Mouse (Mus musculus): ENCODE measurements at regions not wholly inside any gene's neighbourhood (a gene's known extent, or its start where the extent isn't known, plus 50 kb on each side); places are given as distances from the start of the nearest gene placed in this dataset.

- Histone ChIP-seq H3K27ac (no peak overlapping the region), H3K9me3 (replicated peaks) (no peaks in the 10 kb centered on the region), H3K4me2 (no peak overlapping the region), H3K4me1 (no peaks in the 10 kb centered on the region), H3K27me3 (replicated peaks) (no peaks in the 10 kb centered on the region), H3K4me3 (no peak overlapping the region), H3K9ac (no peak overlapping the region), H3K36me3 (no peaks in the 10 kb centered on the region)
- no peak for ATAC-seq
- WGBS (ENCODE audit: insufficient replicate concordance) = 67% methylated on average over 8 of the region's 8 CpGs
These were observed 248.7 kb downstream of the Tgfb2 start for GRCm38 (mm10) chr1:186457098-186457497.

- no peak overlapping the region for H3K4me3 ChIP-seq
- no peaks in the 10 kb centered on the region for H3K27me3 ChIP-seq (replicated peaks)
- H3K36me3 ChIP-seq = no peaks in the 10 kb centered on the region
- H3K9ac ChIP-seq = no peak overlapping the region
- no peaks in the 10 kb centered on the region for H3K9me3 ChIP-seq (replicated peaks)
- no peak overlapping the region for H3K4me2 ChIP-seq
- no peak for ATAC-seq
- WGBS (ENCODE audit: insufficient replicate concordance) = 89% methylated on average over 3 of the region's 3 CpGs
- H3K27ac ChIP-seq = no peak overlapping the region
- H3K4me1 ChIP-seq = no peaks in the 10 kb centered on the region
These were observed 249.7 kb downstream of the Tgfb2 start for GRCm38 (mm10) chr1:186456131-186456530.

DNA sequence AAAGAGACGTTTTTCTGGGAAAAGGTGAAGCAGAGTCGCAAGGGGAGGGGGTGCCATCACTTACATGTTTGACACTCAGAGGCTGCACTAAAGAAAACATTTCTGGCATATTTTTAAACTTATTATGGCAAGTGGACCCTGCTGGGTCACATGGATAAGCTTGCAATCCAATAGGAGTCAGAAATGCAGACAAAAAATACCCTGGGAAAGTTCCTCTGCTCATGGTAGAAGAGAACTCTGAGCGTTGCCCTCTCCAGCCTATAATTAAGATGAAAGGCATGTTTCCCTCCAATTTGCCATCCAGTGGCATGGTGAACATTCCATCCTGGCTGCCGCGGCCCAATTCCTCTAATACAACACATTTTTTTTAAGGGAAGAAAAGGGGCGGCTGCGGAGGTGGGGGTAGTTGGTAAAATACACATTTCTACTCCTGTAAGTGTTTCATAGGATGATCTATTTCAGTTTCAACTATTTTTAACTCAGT lies 250.6 kb downstream of the Tgfb2 start:
- no peaks in the 10 kb centered on the region for H3K9me3 ChIP-seq (replicated peaks)
- H3K27me3 ChIP-seq (replicated peaks) = no peaks in the 10 kb centered on the region
- H3K4me1 ChIP-seq = no peaks in the 10 kb centered on the region
- H3K36me3 ChIP-seq = no peaks in the 10 kb centered on the region
- ATAC-seq = no peak
- no peak overlapping the region for H3K4me3 ChIP-seq
- no peak overlapping the region for H3K4me2 ChIP-seq
- 74% methylated on average over 7 of the region's 7 CpGs for WGBS (ENCODE audit: insufficient replicate concordance)
- no peak overlapping the region for H3K27ac ChIP-seq
- H3K9ac ChIP-seq = no peak overlapping the region

GRCm38 (mm10) chr1:186454393-186455085 lies 251.2 kb downstream of the Tgfb2 start:
- Histone ChIP-seq H3K4me2 (no peak overlapping the region), H3K36me3 (no peaks in the 10 kb centered on the region), H3K27ac (no peak overlapping the region), H3K9me3 (replicated peaks) (no peaks in the 10 kb centered on the region), H3K4me3 (no peak overlapping the region), H3K4me1 (no peaks in the 10 kb centered on the region), H3K9ac (no peak overlapping the region), H3K27me3 (replicated peaks) (no peaks in the 10 kb centered on the region)
- WGBS (ENCODE audit: insufficient replicate concordance) = 40% methylated on average over 4 of the region's 4 CpGs
- ATAC-seq = no peak

DNA sequence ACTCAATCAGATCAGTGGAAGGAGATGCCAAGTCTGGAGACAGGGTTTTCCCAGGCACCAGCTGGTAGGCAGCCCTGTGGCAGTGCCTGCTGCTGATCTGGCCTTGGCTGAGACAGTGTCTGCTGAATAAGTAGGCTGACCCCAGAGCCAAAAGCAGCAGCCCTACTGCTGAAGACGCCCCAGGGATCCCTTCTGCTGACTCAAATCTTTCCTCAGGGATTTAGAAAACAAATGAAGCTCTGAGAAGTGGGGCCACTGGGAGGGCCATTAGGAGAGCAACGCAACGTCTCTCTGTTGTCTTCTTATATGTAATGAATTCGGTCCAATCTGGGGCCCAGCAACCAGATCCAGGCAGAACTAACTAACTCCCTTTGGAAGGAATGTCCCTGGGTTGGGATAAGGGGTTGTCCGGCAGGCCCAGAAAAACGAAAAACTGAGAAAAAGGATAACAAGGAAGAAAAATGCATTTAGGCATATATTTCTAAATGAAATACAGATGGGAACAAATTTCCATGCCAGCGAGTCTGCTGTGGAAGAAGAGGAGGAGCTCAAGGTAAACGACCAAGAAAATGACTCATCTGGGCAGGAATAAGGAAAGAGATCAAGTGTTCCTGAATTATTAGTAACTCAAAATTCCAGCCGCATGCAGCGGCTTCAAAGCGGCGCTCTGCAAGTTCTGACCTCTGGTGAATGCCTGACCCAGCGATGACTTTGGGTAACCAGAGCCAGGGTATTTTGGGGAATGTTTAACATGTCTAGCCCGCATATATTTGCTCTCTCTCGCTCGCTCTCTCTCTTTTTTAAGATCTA lies 256.7 kb downstream of the Tgfb2 start:
- Histone ChIP-seq H3K27ac (no peak overlapping the region), H3K4me3 (no peak overlapping the region), H3K9me3 (replicated peaks) (no peaks in the 10 kb centered on the region), H3K4me1 (no peaks in the 10 kb centered on the region), H3K27me3 (replicated peaks) (no peaks in the 10 kb centered on the region), H3K9ac (no peak overlapping the region), H3K4me2 (no peak overlapping the region), H3K36me3 (no peaks in the 10 kb centered on the region)
- 58% methylated on average over 16 of the region's 16 CpGs for WGBS (ENCODE audit: insufficient replicate concordance)
- no peak for ATAC-seq

DNA sequence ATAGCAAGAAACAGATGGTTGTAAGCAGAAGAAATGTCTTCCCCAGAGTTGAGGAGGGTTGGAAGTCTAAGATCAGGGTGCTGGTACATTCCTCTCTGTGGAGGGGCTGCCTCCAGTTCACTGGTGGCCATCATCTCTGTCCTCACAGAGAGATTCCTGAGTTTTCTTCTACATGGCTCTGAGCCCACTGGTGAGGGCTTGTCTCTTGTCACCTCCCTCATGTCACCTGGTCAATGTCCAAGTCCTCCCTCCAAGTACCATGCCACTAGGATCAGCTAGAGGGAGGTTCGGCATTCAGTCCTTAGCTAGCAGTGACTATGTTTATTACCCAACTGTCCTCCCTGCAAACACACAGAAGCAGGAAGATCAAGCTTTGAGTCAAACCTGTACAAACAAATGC lies 258.3 kb downstream of the Tgfb2 start:
- no peaks in the 10 kb centered on the region for H3K27me3 ChIP-seq (replicated peaks)
- no peak overlapping the region for H3K4me3 ChIP-seq
- 66% methylated on average over 1 of the region's 1 CpGs for WGBS (ENCODE audit: insufficient replicate concordance)
- no peaks in the 10 kb centered on the region for H3K4me1 ChIP-seq
- H3K9me3 ChIP-seq (replicated peaks) = no peaks in the 10 kb centered on the region
- H3K4me2 ChIP-seq = no peak overlapping the region
- no peak overlapping the region for H3K27ac ChIP-seq
- H3K9ac ChIP-seq = no peak overlapping the region
- H3K36me3 ChIP-seq = no peaks in the 10 kb centered on the region
- ATAC-seq = no peak

GRCm38 (mm10) chr1:186444701-186445131 lies 261.1 kb downstream of the Tgfb2 start:
- Histone ChIP-seq H3K27me3 (replicated peaks) (no peaks in the 10 kb centered on the region), H3K4me2 (no peak overlapping the region), H3K27ac (no peak overlapping the region), H3K4me3 (no peak overlapping the region), H3K9me3 (replicated peaks) (no peaks in the 10 kb centered on the region), H3K36me3 (no peaks in the 10 kb centered on the region), H3K4me1 (no peaks in the 10 kb centered on the region), H3K9ac (no peak overlapping the region)
- no peak for ATAC-seq
- 42% methylated on average over 5 of the region's 5 CpGs for WGBS (ENCODE audit: insufficient replicate concordance)

- Histone ChIP-seq H3K4me2 (no peak overlapping the region), H3K4me3 (no peak overlapping the region), H3K4me1 (no peaks in the 10 kb centered on the region), H3K27ac (no peak overlapping the region), H3K27me3 (replicated peaks) (no peaks in the 10 kb centered on the region), H3K36me3 (no peaks in the 10 kb centered on the region), H3K9me3 (replicated peaks) (no peaks in the 10 kb centered on the region), H3K9ac (no peak overlapping the region)
- ATAC-seq = no peak
- WGBS (ENCODE audit: insufficient replicate concordance) = 37% methylated on average over 1 of the region's 1 CpGs
These were observed 263.6 kb downstream of the Tgfb2 start for GRCm38 (mm10) chr1:186442160-186442559.

DNA sequence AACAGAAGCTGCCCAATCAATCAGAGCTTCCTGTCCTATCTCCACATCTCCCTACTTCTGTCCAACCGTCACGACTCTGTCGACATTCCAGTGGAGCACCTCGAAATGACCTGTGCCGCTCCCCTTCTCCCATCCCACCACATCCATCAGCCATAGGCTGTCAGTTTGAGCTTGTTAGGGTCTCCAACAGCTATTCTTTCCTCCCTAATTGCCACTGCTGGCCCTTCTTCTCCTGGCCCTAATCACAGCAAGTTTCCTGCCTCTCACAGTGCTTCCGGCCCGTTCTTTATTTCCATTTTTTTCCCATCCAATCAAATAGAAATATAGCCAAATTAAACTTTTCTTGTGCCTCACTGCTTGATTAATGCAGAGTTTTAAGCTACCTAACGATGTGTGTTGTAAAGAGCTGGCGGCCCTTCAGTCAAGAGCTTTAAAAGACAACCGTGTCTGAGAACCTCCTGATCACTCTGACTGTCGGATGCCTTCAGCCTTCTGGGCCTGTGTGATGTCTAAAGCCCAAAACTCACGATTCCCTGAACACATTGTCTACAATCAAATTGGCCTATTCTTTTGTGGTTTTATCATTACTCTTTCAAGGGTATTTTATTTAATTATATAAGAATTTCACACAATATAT lies 270.3 kb downstream of the Tgfb2 start:
- H3K9ac ChIP-seq = no peak overlapping the region
- no peak overlapping the region for H3K4me3 ChIP-seq
- no peaks in the 10 kb centered on the region for H3K4me1 ChIP-seq
- no peak overlapping the region for H3K4me2 ChIP-seq
- ATAC-seq = no peak
- H3K9me3 ChIP-seq (replicated peaks) = no peaks in the 10 kb centered on the region
- no peaks in the 10 kb centered on the region for H3K36me3 ChIP-seq
- 43% methylated on average over 12 of the region's 12 CpGs for WGBS (ENCODE audit: insufficient replicate concordance)
- no peaks in the 10 kb centered on the region for H3K27me3 ChIP-seq (replicated peaks)
- no peak overlapping the region for H3K27ac ChIP-seq

- WGBS (ENCODE audit: insufficient replicate concordance) = 58% methylated on average over 9 of the region's 9 CpGs
- Histone ChIP-seq H3K27ac (no peak overlapping the region), H3K27me3 (replicated peaks) (no peaks in the 10 kb centered on the region), H3K9ac (no peak overlapping the region), H3K4me3 (no peak overlapping the region), H3K9me3 (replicated peaks) (no peaks in the 10 kb centered on the region), H3K4me1 (no peaks in the 10 kb centered on the region), H3K36me3 (no peaks in the 10 kb centered on the region), H3K4me2 (no peak overlapping the region)
- ATAC-seq = no peak
These were observed 271.0 kb downstream of the Tgfb2 start for GRCm38 (mm10) chr1:186434782-186435181.

DNA sequence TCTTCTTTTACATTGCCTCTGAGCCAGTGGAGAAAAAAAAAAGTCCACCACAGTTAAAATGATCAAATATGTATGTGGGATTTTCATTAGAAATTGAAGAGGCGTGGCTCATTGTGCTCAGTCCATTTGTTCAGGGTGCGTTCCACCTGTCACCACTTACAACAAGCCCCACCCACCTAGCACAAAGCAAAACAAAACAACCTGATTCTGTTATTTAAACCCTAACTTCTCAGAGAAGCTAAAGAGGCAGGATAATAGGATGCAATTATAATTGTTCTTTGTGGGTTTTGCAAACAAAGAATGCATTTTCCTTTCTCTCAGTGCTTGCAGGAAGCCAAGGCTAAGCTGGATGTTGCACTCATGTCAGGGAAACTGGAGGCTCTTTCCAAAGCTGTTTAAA lies 271.8 kb downstream of the Tgfb2 start:
- Histone ChIP-seq H3K27me3 (replicated peaks) (no peaks in the 10 kb centered on the region), H3K36me3 (no peaks in the 10 kb centered on the region), H3K9ac (no peak overlapping the region), H3K27ac (no peak overlapping the region), H3K4me1 (no peaks in the 10 kb centered on the region), H3K4me3 (no peak overlapping the region), H3K4me2 (no peak overlapping the region), H3K9me3 (replicated peaks) (no peaks in the 10 kb centered on the region)
- ATAC-seq = no peak
- WGBS (ENCODE audit: insufficient replicate concordance) = 82% methylated on average over 2 of the region's 2 CpGs

GRCm38 (mm10) chr1:186433169-186433665 lies 272.6 kb downstream of the Tgfb2 start:
- no peak for ATAC-seq
- Histone ChIP-seq H3K27me3 (replicated peaks) (no peaks in the 10 kb centered on the region), H3K36me3 (no peaks in the 10 kb centered on the region), H3K4me3 (no peak overlapping the region), H3K9ac (no peak overlapping the region), H3K4me1 (no peaks in the 10 kb centered on the region), H3K27ac (no peak overlapping the region), H3K9me3 (replicated peaks) (no peaks in the 10 kb centered on the region), H3K4me2 (no peak overlapping the region)
- WGBS (ENCODE audit: insufficient replicate concordance) = 75% methylated on average over 7 of the region's 7 CpGs

Data from liver, embryonic 12.5 days (tissue).